Mouse (Mus musculus): Measurements from ENCODE around the gene Cops3.
"Not testable (repeated sequence)": the region's sequence is repeated elsewhere in the genome, so short reads cannot be mapped to it uniquely, and the experiment has no call there.

Gene Cops3

DNA sequence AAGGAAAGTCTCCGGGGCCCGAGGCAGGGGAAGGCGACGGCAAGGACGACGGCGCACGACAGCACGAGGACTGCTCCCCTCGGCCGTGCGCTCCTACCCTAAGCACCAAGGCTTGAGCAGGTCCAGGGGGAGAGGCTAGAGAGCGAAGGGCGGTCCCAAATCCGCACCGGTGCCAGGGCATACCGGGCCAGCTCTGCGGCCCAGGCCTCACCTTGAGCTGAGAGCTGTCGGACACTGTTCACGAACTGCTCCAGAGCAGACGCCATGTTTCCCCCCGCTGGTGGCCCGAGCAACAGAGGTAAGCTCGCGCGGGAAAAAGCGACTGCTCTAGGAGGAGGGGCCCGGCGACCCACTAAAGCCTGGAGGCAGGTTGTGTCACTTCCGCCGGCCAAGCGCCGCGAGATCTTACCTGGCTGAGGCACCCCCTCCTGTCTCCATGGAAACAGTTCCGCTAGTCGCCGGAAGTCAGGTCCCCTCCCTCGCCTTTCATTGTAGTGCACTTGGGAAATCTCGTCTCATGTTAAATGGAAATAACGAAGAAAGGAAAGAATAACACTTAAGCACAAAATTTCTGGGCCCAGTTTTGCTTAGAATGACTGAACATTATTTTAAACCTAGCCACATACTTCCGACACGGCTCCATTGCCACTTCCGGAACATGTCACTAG is at the start of gene Cops3:
Cops3 (minus strand) TSS at position 380 of the 668 bp plus-strand sequence.
- in situ Hi-C loops (cut with MboI, MseI): no loop called here

DNA sequence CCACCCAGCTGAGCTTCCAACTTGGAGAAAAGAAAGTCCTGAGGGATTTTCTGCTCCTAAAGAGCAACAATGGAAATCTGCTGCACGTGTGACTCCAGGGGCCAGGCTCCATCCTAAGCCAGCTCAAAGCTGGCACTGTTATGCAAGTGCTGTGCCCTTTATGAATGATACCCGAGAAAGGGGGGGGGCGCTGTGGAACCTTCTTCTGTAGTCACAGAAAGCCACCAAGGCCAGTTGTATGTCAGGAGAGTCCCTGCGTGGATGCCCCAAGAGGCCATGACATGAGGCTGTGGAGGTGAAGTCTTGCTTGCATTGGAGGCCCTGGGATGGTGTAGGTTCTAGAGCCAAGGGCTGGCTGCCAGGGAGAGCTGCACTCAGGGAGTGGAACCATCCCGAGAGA is 48.5 kb upstream of the Cops3 start:
- in situ Hi-C loops (cut with MboI, MseI): no loop called here

DNA sequence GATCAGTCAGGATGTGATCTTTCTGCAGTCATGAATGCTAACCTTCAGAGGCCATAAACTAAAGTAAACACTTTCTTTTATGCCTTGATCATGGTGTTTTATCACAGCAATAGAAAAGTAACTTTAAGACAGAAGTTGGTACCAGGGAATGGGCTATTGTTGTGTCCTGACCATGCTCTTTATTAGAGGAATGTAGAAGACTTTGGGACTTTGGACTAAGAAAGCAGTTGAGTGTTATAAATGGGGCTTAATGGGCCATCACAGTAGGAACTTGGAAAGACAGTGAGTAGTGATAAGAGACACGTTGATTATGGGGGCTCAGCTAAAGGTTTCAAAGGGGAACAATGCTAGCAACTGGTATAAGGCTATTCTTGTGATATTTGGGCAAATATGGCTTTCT is 47.3 kb upstream of the Cops3 start:
- in situ Hi-C loops (cut with MboI, MseI): no loop called here

DNA sequence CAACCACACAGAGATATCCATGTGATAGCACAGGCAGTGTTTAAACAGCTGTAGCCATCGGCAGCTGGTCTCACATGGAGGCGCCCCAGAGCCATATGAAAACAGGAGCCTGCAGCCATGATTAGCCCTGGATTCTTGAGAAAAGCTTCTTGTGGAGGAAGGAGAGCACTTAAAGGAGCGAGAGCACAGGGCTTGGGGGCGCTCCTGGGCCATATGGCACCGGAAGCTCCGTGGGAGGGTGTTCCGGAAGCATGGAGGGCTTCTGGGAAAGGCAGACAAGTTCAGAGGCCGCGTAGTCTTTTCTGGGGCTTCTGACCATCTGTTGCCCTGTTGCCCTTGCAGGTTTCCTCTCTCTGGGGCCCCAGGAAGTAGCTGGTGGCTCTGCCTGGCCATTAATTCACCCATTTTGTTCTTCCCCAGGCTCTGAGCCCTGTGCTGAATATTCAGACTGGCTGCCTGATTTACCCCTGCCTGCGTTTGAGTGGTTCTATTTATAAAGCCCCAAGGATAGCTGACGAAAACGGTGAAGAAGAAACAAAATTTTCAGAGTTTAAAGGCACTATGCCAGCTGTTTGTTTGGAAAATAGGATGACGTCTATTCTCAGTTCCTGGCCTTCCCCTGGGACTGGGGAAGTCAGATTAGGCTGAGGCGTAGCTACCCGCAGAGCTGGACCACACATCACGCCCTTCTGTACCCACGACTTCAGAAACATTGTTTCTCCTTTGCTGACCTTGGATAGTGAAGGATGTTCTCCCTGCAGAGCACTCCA is 45.8 kb upstream of the Cops3 start:
- in situ Hi-C loops (cut with MboI, MseI): no loop called here

DNA sequence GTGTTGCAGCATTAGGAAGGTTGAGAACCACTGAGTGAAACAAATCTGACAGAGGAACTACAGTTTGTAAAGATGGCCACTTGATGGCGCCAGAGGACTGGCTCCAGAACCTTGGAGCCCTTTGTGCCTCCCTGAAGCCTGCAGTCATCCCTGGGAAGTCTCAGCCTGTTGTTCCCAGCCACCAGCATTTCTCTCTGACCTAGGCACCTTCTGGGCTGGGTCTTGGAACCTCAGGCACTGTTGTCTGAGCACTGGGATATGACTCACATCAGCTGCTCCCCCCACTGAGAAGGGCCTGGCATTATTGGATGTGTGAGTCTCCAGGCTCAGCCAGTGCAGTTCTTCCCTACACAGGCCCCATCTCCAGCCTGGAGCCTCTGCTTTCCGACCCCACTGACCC is 40.4 kb upstream of the Cops3 start:
- in situ Hi-C loops (cut with MboI, MseI): no loop called here

DNA sequence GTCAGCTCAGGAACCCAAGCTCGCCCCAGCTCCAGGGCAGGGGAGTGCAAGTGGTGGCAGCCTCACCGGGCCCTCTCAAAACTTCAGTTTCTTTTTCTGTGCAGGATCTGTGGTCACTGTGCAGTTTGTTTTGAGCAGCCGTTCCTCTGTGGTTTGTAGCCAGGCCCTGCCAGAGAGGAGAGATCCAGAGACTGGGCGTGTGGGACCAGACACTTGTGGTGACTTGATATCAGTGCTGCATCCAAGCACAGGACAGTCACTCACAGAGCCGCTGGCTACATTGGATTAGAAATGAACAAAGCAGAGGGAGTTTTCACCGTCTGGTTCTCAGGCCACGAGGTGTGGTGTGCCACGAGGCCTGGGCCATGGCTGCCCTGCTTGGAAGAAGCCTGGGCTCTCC is 32.5 kb upstream of the Cops3 start:
- in situ Hi-C loops (cut with MboI, MseI): no loop called here

DNA sequence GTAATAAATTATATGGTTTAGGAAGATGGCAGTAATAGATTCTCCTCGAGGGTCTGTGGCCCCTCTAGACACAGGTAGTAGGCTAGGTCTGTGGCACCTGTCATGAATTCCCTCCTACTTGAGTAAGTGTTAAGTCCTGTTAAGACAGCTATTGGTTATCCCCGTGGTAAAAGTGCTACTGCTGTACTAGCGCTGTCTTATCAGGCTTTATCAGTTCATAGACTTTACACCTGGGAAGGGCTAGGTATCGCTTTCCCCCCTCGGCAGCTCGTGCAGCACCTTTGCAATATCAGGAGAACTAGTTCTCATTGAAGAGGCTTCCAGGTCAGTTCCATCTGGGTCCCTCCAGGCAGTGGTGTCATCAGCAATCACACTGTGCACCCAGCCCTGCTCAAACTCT is 24.7 kb upstream of the Cops3 start:
- in situ Hi-C loops (cut with MboI, MseI): no loop called here

DNA sequence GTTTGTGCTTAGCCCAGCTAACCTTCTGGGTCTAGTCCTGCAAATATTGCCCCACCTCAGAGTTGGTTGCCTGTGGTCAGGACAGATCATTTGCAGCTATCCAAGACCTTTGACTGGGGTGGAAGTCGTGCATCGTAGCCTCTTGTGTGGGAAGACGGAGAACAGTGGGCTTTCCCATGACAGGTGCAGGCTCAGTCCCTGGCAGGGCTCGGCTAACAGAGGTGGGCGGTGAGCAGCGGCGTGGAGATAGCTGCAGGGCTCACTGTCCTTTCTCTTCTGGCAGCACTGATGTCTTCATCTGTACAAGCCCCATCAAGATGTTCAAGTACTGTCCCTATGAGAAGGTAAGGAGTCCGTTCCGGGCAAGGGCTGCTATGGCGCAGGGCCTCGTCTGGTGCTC is 20.8 kb upstream of the Cops3 start:
- in situ Hi-C loops (cut with MboI, MseI): no loop called here

DNA sequence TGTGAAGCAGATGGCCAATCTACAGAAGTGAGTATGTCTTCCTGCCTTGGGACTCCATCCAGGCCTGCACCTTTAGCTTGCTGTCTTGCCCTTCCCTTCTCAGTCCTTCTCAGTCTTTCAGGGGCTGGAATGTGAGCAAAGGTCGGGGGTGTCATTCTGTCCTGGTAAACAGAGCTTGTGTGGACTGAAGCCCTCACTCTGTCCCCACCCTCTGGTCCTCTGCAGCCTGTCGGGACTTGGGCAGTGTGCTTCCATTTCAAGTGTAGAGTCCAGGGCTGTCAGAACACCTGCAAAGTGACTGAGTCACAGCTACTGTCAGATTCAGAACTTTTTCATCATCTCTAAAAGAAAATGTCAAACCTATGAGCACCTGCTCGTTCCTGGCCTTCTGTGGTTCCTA is 13.2 kb upstream of the Cops3 start:
- in situ Hi-C loops (cut with MboI, MseI): no loop called here

DNA sequence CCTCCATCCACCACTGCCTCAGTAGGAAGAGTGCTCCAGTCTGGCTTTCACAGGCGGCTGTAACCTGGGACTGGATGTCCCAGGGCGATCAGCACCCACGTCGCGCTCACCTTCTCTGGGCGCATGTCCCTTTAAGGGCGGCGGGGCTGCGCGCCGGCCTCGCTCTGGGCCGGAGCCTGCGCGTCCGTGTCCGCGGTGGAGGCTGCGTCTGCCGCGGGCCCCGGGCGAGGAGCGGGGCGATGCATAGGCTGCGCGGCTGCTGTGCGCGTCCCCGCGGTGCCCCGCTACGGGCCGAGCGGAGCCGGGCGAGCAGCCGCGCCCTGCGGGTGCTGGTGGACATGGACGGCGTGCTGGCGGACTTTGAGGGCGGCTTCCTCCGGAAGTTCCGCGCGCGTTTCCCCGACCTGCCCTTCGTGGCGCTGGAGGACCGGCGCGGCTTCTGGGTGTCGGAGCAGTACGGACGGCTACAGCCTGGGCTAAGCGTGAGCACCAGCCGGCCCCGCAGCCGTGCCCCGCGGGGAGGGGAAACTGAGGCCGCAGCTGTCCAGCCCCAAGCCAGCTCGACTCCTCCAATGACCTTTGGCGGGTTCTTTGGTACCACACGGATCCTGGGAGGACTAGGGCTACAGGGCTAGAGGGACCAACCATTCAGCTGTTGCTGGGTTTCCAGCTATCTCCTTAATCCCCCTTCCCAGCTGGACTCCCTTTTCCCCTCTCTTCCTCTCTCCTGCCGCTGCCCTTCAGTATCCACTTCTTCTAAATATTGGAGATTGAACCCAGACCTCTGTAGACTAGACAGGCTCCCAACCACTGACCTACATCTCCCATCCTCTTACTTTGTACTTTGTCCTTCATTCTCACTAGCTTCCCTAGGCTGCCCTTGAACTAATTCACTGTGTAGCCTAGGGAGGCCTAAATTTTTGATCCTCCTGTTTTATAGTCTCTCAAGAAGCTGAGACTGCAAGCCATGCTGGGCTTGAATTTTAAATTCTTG is 8.6 kb upstream of the Cops3 start:
- in situ Hi-C loops (cut with MboI, MseI): no loop called here

DNA sequence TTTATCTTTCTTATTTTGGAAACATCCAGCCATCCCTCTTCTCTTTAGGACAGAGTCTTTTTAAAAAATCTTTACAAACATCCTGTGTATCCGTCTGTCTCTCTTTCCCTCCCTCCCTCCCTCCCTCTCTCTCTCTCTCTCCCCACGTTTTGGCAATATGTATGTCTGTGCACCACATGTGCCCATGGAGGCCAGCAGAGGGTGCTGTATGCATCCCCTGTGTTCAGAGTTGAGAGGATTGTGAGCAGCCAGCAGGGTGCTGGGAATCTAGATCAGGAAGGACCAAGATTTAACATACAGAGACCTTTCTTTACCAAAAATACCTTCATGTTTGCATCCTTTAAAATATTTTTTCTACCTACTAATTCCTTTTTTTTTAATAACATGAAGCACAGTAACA is 7.5 kb upstream of the Cops3 start:
- in situ Hi-C loops (cut with MboI, MseI): no loop called here

DNA sequence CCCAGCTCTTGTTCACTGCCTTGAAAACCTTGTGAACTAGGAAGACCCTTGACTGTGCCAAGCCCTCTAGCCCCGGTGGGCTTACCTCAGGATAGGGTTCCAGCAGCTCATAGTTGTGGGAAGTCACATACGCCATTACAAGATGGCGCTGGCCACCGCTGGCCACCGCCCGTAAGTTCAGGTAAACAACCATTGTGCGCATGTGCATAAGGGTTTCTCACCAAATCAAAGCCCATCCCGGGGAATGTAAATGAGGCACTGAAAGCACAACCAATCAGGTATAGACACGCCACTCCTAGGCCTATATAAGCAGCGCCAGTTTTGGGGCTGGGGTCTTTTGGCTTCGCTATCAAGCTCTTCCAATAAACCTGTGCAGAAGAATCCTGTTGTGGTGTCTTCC is 6.7 kb upstream of the Cops3 start:
- in situ Hi-C loops (cut with MboI, MseI): no loop called here

DNA sequence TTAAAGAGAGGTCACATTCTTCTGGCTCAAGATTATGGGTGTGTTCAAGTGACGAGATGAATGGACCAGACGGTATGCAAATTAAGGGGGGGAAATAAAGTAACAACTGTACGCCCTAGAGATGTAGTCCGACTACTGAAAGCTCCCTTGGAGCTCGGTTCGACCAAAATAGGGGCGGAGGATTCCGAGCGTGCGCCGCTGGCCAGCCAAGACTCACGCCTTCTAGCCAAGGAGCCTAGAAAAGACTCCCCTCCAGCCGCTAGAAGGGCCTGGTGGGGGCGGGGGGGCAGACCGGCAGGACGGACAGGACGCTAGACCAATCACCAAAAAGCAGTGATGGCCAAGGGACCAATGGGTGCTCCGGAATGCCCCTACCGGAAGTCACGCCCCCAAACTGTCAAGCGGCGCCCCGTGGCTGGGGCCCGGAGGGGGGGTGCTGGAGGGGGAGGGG is 605 bp downstream of the Cops3 start, which contains the start of gene Nt5m:
Nt5m (plus strand) TSS at position 440 of the 451 bp plus-strand sequence.
- in situ Hi-C loops (cut with MboI, MseI): no loop called here

DNA sequence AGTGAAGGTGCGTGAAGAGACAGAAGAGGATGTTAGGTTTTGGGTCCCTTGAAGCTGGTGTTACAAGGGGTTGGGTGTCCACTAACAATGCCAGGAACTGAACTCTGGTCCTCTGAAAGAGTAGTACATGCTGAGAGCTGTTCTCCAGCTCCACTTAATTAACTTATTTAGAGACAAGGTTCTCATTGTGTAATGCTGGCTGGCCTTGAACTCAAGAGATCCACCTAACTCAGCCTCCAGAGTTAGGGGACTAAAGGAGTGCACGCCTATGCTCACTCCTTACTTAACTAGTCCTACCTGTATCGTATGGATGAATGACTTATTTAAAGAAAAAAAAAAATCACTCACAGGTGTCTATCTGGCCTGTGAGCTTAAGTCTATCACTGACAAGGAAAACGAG is 1.2 kb downstream of the Cops3 start:
- in situ Hi-C loops (cut with MboI, MseI): no loop called here

DNA sequence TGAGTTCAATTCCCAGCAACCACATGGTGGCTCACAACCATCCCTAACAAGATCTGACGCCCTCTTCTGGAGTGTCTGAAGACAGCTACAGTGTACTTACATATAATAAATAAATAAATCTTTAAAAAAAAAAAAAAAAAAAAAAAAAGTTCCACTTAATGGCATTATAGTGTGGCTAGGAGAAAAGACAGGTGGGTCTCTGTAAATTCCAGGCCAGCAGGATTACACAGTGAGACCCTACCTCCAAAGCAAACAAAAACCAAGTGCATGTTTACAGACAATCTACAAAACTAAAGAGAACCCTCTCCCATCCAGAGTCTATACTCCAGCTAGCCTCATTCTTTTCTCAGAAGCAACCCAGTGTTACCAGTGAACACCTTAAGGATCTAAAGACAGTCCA is 1.8 kb downstream of the Cops3 start:
- in situ Hi-C loops (cut with MboI, MseI): not testable (repeated sequence)

DNA sequence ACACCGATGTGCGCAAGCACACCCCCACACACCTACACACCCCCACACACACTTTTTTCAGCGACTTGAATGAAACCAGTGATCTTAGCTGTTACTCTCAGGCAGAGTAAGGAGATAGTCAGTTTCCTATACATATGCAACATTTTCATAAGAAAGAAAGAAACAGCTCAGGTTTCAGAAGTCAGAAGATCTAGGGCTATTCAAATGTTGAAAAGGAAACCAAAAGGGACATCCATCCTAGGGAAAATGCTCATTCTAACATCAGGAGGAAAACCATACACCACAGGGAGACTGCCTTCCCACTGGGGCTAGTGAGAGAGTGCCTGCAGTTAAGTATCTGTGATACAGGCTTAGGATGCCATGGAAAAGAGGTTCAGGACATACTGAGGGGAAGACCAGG is 18.0 kb downstream of the Cops3 start:
- in situ Hi-C loops (cut with MboI, MseI): no loop called here

DNA sequence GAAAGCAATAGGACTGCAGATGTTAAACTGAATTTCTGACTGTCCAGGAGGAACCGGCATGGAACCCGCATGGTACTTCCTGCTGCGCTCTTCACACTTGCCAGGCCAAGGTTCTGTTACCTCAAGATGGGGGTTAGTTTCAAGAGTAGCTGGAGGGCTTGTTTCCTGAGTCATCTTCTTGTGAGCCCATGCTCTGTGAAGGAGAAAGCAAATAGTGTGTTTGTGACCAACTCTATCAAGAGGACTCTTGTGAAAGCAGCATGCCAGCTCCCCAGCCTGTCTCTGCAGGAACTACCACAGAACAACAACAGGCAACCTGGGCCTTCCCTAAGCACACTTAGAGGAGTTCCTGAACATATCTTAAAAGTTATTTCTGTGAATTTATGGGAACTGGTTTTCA is 21.7 kb downstream of the Cops3 start:
- in situ Hi-C loops (cut with MboI, MseI): no loop called here

DNA sequence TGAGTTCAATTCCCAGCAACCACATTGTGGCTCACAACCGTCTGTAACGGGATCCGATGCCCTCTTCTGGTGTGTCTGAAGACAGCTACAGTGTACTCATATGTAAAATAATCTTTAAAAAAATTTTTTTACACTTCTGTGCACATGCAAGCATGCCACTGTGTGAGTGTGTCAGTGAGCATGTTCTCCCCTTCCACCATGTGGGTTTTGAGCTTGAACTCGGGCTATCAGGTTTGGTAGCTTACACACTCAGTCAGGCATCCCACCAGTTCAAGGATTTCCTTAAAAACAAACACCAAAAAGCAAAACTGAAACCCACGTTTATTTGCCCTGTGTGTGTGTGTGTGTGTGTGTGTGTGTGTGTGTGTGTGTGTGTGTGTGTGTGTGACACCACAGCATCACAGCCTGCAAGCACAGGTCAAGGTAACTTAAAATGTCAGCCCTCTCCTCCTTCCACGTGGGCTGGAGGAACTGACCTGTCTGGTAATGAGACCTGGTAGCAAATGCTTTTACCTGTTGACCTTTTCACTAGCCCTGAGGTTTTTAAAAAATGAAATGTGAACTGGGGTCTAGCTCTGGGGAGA is 24.1 kb downstream of the Cops3 start:
- in situ Hi-C loops (cut with MboI, MseI): no loop called here

DNA sequence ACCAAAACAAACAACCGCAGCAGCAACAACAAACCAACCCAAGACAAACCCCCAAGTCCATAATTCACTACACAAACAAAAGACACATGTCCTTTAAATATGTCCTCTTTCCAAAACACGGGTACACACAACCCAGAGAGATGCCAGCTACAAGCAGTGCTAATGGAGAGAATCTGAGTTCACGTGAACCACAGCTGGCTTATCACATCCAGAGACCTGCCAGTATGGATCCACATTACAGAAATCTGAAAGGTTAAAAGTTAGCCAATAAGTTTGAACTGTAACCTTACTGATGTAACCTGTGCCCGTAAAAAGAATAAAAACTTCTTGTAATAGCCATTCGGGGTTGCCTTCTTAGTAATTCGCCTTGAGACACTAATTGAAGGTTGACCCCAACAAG is 24.7 kb downstream of the Cops3 start:
- in situ Hi-C loops (cut with MboI, MseI): no loop called here

DNA sequence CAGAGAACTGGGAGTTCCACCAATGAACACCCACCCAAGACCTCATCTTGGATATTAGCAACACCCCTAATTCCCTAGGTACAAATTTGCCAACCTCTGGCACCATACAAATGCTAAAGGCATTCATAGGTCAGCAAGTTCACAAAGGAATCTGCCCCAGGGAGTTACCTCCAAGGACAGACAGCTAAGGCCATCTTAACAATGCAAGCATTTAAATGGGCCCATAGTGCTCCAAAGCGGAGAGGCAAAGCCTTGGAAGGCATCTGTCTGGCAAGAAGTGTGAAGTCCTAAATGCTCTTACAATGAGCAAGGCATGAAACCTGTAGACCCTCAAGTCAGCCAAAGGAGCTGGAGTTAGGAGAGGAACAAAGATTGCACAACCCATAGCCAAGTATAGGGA is 25.3 kb downstream of the Cops3 start:
- in situ Hi-C loops (cut with MboI, MseI): no loop called here

DNA sequence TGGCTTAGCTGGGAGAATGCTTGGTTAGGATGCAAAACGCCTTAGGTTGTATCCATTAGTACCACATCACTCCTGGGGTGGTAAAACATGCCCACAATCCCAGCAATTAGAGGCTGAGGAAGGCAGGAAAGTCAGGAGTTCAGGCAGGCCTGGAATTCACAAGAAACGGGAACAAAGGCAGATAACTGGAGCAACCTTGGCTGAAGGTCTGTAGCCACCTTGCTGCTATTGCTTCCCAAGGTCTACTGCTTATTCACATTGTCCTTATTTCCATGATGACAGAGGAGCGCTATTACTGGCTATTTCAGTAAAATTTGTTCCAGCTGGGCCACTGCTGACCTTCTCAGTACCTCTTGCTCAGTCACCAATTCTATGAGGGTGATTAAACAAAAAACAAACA is 26.4 kb downstream of the Cops3 start:
- in situ Hi-C loops (cut with MboI, MseI): no loop called here

DNA sequence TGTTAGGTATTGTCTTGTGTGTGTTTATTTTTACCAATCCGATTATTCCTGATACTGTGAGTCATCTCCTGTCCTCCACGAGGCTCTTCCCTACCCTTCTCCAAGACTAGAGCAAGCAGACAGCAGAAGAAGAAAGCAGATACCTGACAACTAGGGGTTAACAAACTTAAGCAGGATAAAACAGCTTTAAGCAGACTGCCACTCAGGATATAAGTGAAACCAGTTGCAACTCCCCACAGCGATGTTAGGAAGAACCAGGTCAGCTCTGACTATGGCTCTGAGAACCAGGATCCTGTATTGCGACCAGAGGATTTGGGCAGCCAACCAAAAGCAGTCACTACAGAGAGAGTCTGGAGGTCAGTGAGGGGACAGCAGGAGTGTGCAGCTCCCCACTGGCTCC is 28.4 kb downstream of the Cops3 start:
- in situ Hi-C loops (cut with MboI, MseI): no loop called here

Measured in T-helper 1 cell (primary cell).